Mouse (Mus musculus) stomach, postnatal 0 days (tissue): ENCODE measurements around the gene Immp2l.

Experiments used
- CTCF ChIP-seq: IDR thresholded peaks from 2 replicates; pipeline ENCODE4 v1.5.1; 2016; ENCODE audit warnings: antibody characterized with exemption, low read depth, mild to moderate bottlenecking, moderate library complexity
- EP300 ChIP-seq: optimal IDR thresholded peaks from 2 replicates; pipeline ENCODE3; 2016; ENCODE audit warnings: antibody characterized with exemption

GRCm38 (mm10) chr12:41483091-41483592, 459.3 kb downstream of the Immp2l start:
- no peak for TF ChIP-seq CTCF
- TF ChIP-seq EP300 = no peak
